Mouse (Mus musculus): ENCODE data around the gene Chat. TPM values are rescaled to one million over a fixed set of nuclear protein-coding genes. Genes with fewer than 3 reads are reported as not detected.

Gene Chat
- total RNA-seq, 2 experiments from 2014 or later: not detected

Other genes with a start within 250 kb of the Chat start
- not detected in 2 replicates for gene Ogdhl, start 144.0 kb downstream of the Chat start, total RNA-seq (2015)
- gene Ogdhl, start 144.0 kb downstream of the Chat start, total RNA-seq (2017): not detected in 2 replicates
- gene 1700024G13Rik, start 77.6 kb downstream of the Chat start, total RNA-seq (2015): not detected in 2 replicates
- not detected in 2 replicates for gene 1700024G13Rik, start 77.6 kb downstream of the Chat start, total RNA-seq (2017)
- not detected in 2 replicates for gene Slc18a3, start 1.1 kb downstream of the Chat start, total RNA-seq (2015)
- not detected in 2 replicates for gene Slc18a3, start 1.1 kb downstream of the Chat start, total RNA-seq (2017)
- gene Ercc6, start 47.5 kb upstream of the Chat start, total RNA-seq (2015): 18.2 and 21.2 TPM in 2 replicates
- gene Ercc6, start 47.5 kb upstream of the Chat start, total RNA-seq (2017): 19.9 and 27.7 TPM in 2 replicates
- gene Prrxl1, start 133.4 kb upstream of the Chat start, total RNA-seq (2015): not detected in 2 replicates
- gene Prrxl1, start 133.4 kb upstream of the Chat start, total RNA-seq (2017): not detected in 2 replicates
- not detected in 2 replicates for gene 3425401B19Rik, start 219.3 kb upstream of the Chat start, total RNA-seq (2015)
- gene 3425401B19Rik, start 219.3 kb upstream of the Chat start, total RNA-seq (2017): not detected in 2 replicates